Mouse (Mus musculus): ENCODE data around the gene Nedd4. TPM values are rescaled to one million over a fixed set of nuclear protein-coding genes. Genes with fewer than 3 reads are reported as not detected.

Nedd4 gene
- polyA plus RNA-seq, 1 experiment, result 215 TPM

DNA sequence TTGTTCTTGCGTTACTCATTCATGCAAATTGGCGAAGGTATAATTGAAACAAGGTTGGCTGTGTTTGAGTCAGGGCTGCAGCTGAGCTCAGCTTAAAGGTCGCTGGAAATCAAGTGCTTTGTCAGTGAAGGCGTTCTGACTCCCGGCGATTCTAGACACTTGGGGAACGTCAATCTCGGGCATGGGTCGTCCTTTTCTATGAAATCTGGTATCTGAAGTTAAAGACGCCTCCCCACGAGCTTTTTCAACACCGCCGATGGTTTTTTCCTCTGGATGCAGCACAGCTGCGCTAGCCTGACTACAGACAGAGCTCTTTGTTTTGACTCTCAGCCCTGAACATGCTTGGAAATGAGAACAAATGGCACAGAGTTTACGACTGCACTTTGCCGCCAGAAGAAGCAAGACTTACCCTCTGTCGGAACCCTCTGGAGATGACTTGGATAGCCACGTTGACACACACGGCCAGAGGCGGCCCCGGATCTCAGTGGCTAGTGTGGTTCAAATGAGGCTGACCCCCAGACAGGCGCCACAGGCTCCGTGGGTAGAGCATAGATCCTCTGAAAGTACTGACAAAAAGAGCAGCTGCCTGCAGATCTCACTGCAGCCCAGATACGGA is 31.0 kb downstream of the Nedd4 start:
- Histone ChIP-seq H3K4me3 (ENCODE audit: insufficient read depth, poor library complexity, severe bottlenecking) (no peak overlapping the region), H3K79me2 (ENCODE audit: control insufficient read depth, insufficient read depth) (peaks cover 100% of the 10 kb centered on the region), H3K79me3 (ENCODE audit: low read depth) (peaks cover 73% of the 10 kb centered on the region), H3K27me3 (ENCODE audit: control insufficient read depth, insufficient read depth, insufficient read length) (no peaks in the 10 kb centered on the region), H3K36me3 (ENCODE audit: control insufficient read depth, insufficient read depth) (peaks cover 98% of the 10 kb centered on the region), H3ac (ENCODE audit: control insufficient read depth, insufficient read length, low read depth) (no peak overlapping the region)
- TF ChIP-seq MYOG (IDR thresholded peaks at IDR 0.05; ENCODE audit: control insufficient read depth, extremely low read depth, insufficient read length) (no peak), MAX (IDR thresholded peaks at IDR 0.05) (no peak), MYOD1 (IDR thresholded peaks at IDR 0.05; ENCODE audit: control insufficient read depth, insufficient read length, low read depth) (no peak), CEBPB (IDR thresholded peaks at IDR 0.05; ENCODE audit: low read depth) (no peak), CTCF (IDR thresholded peaks at IDR 0.05; ENCODE audit: control insufficient read depth, insufficient read depth, insufficient read length) (no peak), FOSL1 (IDR thresholded peaks at IDR 0.05; ENCODE audit: insufficient read depth, low read length, poor library complexity, severe bottlenecking) (no peak), USF1 (IDR thresholded peaks at IDR 0.05; ENCODE audit: low read depth) (no peak)

DNA sequence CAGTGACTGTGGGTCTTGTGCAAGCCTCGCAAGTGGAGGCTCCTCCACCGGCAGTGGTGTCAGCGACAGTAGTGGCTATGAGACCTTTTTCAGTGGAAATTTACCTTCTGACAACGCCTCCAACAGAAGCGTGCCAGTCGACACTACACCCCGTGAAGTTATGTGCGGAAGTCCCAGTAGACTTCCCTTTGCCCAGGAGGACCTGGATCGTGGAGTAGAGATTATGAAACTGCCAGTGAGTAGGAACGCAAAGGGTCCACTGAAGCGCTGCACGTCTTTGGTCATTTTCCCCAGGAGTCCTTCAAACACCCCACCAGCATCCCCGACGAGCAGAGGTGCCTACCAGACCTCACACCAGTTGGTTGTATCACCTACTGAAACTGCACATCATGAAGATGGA is 31.7 kb downstream of the Nedd4 start:
- TF ChIP-seq USF1 (IDR thresholded peaks at IDR 0.05; ENCODE audit: low read depth) (no peak), CTCF (IDR thresholded peaks at IDR 0.05; ENCODE audit: control insufficient read depth, insufficient read depth, insufficient read length) (no peak)
- Histone ChIP-seq H3K36me3 (ENCODE audit: control insufficient read depth, insufficient read depth) (peaks cover 96% of the 10 kb centered on the region), H3K27me3 (ENCODE audit: control insufficient read depth, insufficient read depth, insufficient read length) (no peaks in the 10 kb centered on the region), H3K79me3 (ENCODE audit: low read depth) (peaks cover 76% of the 10 kb centered on the region), H3K4me3 (ENCODE audit: insufficient read depth, poor library complexity, severe bottlenecking) (no peak overlapping the region), H3K79me2 (ENCODE audit: control insufficient read depth, insufficient read depth) (peaks cover 100% of the 10 kb centered on the region), H3ac (ENCODE audit: control insufficient read depth, insufficient read length, low read depth) (no peak overlapping the region)

DNA sequence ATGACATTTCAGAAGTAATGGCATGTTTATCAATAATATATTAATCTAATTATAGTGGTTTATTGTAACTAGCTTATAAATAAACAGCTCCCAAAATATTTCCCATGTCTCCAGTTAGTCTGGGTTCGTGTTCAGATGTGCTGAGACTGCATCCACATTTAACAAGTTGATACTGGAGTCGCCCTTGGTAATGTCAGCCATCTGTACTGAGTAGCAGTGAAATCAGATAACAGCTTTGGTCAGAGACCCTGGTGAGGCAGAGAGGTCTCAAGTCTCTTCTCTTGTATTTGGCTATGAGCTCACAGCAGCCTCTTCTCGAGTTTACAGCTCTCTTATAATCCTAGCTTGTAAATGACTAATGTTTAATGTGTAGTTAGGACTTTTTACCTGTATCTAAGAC is 34.4 kb downstream of the Nedd4 start:
- Histone ChIP-seq H3K79me2 (ENCODE audit: control insufficient read depth, insufficient read depth) (peaks cover 98% of the 10 kb centered on the region), H3K27me3 (ENCODE audit: control insufficient read depth, insufficient read depth, insufficient read length) (no peaks in the 10 kb centered on the region), H3K79me3 (ENCODE audit: low read depth) (peaks cover 84% of the 10 kb centered on the region), H3K36me3 (ENCODE audit: control insufficient read depth, insufficient read depth) (peaks cover 91% of the 10 kb centered on the region), H3K4me3 (ENCODE audit: insufficient read depth, poor library complexity, severe bottlenecking) (no peak overlapping the region), H3ac (ENCODE audit: control insufficient read depth, insufficient read length, low read depth) (no peak overlapping the region)
- no peak for TF ChIP-seq MYOG (IDR thresholded peaks at IDR 0.05; ENCODE audit: control insufficient read depth, extremely low read depth, insufficient read length)
- TF ChIP-seq MYOD1 (IDR thresholded peaks at IDR 0.05; ENCODE audit: control insufficient read depth, insufficient read length, low read depth), result no peak
- no peak for TF ChIP-seq CTCF (IDR thresholded peaks at IDR 0.05; ENCODE audit: control insufficient read depth, insufficient read depth, insufficient read length)
- no peak for TF ChIP-seq USF1 (IDR thresholded peaks at IDR 0.05; ENCODE audit: low read depth)
- TF ChIP-seq FOSL1 (IDR thresholded peaks at IDR 0.05; ENCODE audit: insufficient read depth, low read length, poor library complexity, severe bottlenecking), result no peak
- no peak for TF ChIP-seq CEBPB (IDR thresholded peaks at IDR 0.05; ENCODE audit: low read depth)
- TF ChIP-seq MAX (IDR thresholded peaks at IDR 0.05), result no peak

DNA sequence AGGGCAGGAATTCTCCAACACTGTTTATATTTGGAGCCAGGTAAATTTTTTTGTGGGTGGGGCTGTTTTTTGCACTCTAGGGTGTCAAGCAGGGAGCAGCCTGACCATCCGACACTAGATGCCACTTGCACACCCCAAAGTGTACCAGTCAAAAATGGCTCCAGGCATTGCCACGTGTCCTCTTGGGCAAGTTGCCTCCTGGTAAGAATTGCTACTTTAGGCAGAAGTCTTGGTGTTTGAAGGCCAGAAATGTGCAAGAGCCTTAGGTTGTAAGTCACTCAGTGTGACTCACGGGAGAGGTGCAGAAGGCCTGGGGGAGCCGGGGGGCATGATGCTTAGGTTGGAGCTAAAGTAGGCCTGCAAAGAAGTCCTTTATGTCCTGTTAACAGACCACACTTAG is 35.6 kb downstream of the Nedd4 start:
- no peak overlapping the region for H3ac ChIP-seq (ENCODE audit: control insufficient read depth, insufficient read length, low read depth)
- no peak for TF ChIP-seq CEBPB (IDR thresholded peaks at IDR 0.05; ENCODE audit: low read depth)
- TF ChIP-seq USF1 (IDR thresholded peaks at IDR 0.05; ENCODE audit: low read depth), result no peak
- no peak for TF ChIP-seq MAX (IDR thresholded peaks at IDR 0.05)
- TF ChIP-seq MYOD1 (IDR thresholded peaks at IDR 0.05; ENCODE audit: control insufficient read depth, insufficient read length, low read depth), result no peak
- TF ChIP-seq MYOG (IDR thresholded peaks at IDR 0.05; ENCODE audit: control insufficient read depth, extremely low read depth, insufficient read length), result no peak
- no peak for TF ChIP-seq FOSL1 (IDR thresholded peaks at IDR 0.05; ENCODE audit: insufficient read depth, low read length, poor library complexity, severe bottlenecking)
- no peak for TF ChIP-seq CTCF (IDR thresholded peaks at IDR 0.05; ENCODE audit: control insufficient read depth, insufficient read depth, insufficient read length)
- H3K27me3 ChIP-seq (ENCODE audit: control insufficient read depth, insufficient read depth, insufficient read length), result no peaks in the 10 kb centered on the region
- H3K36me3 ChIP-seq (ENCODE audit: control insufficient read depth, insufficient read depth), result peaks cover 84% of the 10 kb centered on the region
- peaks cover 79% of the 10 kb centered on the region for H3K79me3 ChIP-seq (ENCODE audit: low read depth)
- no peak overlapping the region for H3K4me3 ChIP-seq (ENCODE audit: insufficient read depth, poor library complexity, severe bottlenecking)
- H3K79me2 ChIP-seq (ENCODE audit: control insufficient read depth, insufficient read depth), result peaks cover 95% of the 10 kb centered on the region

GRCm38 (mm10) chr9:72699702-72700101 is 37.6 kb downstream of the Nedd4 start:
- peak; percentile 16 for TF ChIP-seq USF1 (IDR thresholded peaks at IDR 0.05; ENCODE audit: low read depth)
- TF ChIP-seq CTCF (IDR thresholded peaks at IDR 0.05; ENCODE audit: control insufficient read depth, insufficient read depth, insufficient read length), result no peak
- peaks cover 95% of the 10 kb centered on the region for H3K79me2 ChIP-seq (ENCODE audit: control insufficient read depth, insufficient read depth)
- peaks cover 82% of the 10 kb centered on the region for H3K36me3 ChIP-seq (ENCODE audit: control insufficient read depth, insufficient read depth)
- H3K27me3 ChIP-seq (ENCODE audit: control insufficient read depth, insufficient read depth, insufficient read length), result no peaks in the 10 kb centered on the region
- no peak overlapping the region for H3K4me3 ChIP-seq (ENCODE audit: insufficient read depth, poor library complexity, severe bottlenecking)
- H3K79me3 ChIP-seq (ENCODE audit: low read depth), result peaks cover 79% of the 10 kb centered on the region
- no peak overlapping the region for H3ac ChIP-seq (ENCODE audit: control insufficient read depth, insufficient read length, low read depth)

GRCm38 (mm10) chr9:72701441-72701840 is 39.3 kb downstream of the Nedd4 start:
- H3K4me3 ChIP-seq (ENCODE audit: insufficient read depth, poor library complexity, severe bottlenecking), result no peak overlapping the region
- no peaks in the 10 kb centered on the region for H3K27me3 ChIP-seq (ENCODE audit: control insufficient read depth, insufficient read depth, insufficient read length)
- TF ChIP-seq FOSL1 (IDR thresholded peaks at IDR 0.05; ENCODE audit: insufficient read depth, low read length, poor library complexity, severe bottlenecking), result no peak
- TF ChIP-seq MYOD1 (IDR thresholded peaks at IDR 0.05; ENCODE audit: control insufficient read depth, insufficient read length, low read depth), result no peak
- TF ChIP-seq MYOG (IDR thresholded peaks at IDR 0.05; ENCODE audit: control insufficient read depth, extremely low read depth, insufficient read length), result no peak
- no peak for TF ChIP-seq CTCF (IDR thresholded peaks at IDR 0.05; ENCODE audit: control insufficient read depth, insufficient read depth, insufficient read length)
- TF ChIP-seq USF1 (IDR thresholded peaks at IDR 0.05; ENCODE audit: low read depth), result no peak
- no peak for TF ChIP-seq CEBPB (IDR thresholded peaks at IDR 0.05; ENCODE audit: low read depth)
- no peak for TF ChIP-seq MAX (IDR thresholded peaks at IDR 0.05)
- no peak overlapping the region for H3ac ChIP-seq (ENCODE audit: control insufficient read depth, insufficient read length, low read depth)
- H3K36me3 ChIP-seq (ENCODE audit: control insufficient read depth, insufficient read depth), result peaks cover 81% of the 10 kb centered on the region
- peaks cover 95% of the 10 kb centered on the region for H3K79me2 ChIP-seq (ENCODE audit: control insufficient read depth, insufficient read depth)
- peaks cover 78% of the 10 kb centered on the region for H3K79me3 ChIP-seq (ENCODE audit: low read depth)
